Mouse (Mus musculus) bone marrow, adult 2 months (tissue): ENCODE results near the gene Cmtm2b.

Source experiments
- CTCF ChIP-seq: fragments of 200-500 bp; IDR thresholded peaks from 2 replicates; pipeline ENCODE4 v1.5.1; 2011; ENCODE audit warnings: low read length, control low read depth; ENCODE audit not compliant: control insufficient read depth, insufficient read depth
- POLR2A ChIP-seq: fragments of 200-500 bp; IDR thresholded peaks from 2 replicates; pipeline ENCODE4 v1.6.1; 2011; ENCODE audit warnings: low read depth, mild to moderate bottlenecking, control low read depth, low read length, borderline replicate concordance; ENCODE audit not compliant: control insufficient read depth

GRCm38 (mm10) chr8:104380269-104380668 is 58.2 kb downstream of the Cmtm2b start:
- TF ChIP-seq CTCF, result no peak
- TF ChIP-seq POLR2A, result no peak
